Mouse (Mus musculus): ENCODE results near the gene Idnk. TPM values are rescaled to one million over a fixed set of nuclear protein-coding genes. Genes with fewer than 3 reads are reported as not detected.

Idnk gene
- polyA plus RNA-seq, 1 experiment: 21.2 TPM

DNA sequence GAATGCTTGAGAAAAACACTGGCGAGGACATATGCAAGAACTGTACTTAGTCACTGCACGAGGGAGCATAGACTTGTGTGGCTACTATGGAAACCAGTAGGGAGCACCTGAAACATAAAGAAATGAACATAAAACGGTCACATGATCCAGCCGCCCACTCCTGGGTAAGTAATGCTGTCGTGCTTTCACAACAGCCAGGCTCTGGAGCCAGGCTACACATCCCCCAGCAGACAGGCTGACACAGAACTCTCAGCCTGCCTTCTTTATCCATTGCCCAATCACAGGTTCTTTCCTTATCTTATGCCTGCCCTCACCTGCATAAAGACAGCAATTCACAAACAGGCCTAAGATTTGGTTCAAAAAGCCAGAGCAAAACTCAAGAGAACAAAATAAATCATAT is 32.0 kb downstream of the Idnk start:
- DNase-seq (ENCODE audit: extremely low spot score in 1 of 2, low spot score in 1 of 2): peak; percentile 49 to 64

DNA sequence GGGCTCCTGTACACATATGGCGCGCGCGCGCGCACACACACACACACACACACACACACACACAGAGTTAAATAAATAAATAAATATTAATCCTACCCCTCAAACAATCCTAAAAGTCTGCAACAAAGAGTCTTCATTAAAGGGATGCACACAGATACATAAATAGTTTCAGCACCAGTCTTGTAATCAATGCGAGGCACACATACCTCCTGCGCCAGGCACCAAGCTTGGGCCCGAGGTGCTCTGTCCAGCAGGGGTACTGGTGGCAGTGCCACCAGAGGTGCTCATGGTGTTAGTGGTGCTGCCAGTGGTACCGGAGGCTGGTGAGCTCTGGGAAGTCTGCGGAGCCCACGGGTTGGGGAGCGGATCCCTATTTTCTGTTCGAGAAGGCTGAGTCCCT is 34.1 kb downstream of the Idnk start:
- no peak for DNase-seq (ENCODE audit: extremely low spot score in 1 of 2, low spot score in 1 of 2)

- DNase-seq (ENCODE audit: extremely low spot score in 1 of 2, low spot score in 1 of 2): peak; percentile 14 to 35
These were observed 34.7 kb downstream of the Idnk start for GRCm38 (mm10) chr13:58192146-58192545.

DNA sequence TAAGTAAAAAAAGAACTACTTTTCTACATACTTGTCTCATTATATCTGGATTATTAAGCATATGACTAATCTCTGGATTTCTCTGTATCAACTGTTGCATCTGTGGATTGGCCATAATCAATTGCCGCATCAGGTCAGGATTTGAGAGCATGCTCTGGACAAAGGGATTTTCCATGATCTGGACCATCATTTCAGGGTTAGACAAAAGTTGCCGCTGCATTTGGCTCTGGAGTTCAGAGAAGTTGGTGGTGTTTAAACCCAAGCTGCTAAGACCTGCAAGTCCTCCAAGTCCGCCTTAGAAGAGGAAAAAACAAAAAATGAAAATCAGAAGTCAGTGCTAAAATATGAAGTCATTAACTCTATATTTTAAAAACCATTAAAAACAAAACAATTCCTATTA is 35.8 kb downstream of the Idnk start:
- DNase-seq (ENCODE audit: extremely low spot score in 1 of 2, low spot score in 1 of 2): no peak

- DNase-seq (ENCODE audit: extremely low spot score in 1 of 2, low spot score in 1 of 2): no peak
These were observed 37.5 kb downstream of the Idnk start for GRCm38 (mm10) chr13:58194908-58195307.

DNA sequence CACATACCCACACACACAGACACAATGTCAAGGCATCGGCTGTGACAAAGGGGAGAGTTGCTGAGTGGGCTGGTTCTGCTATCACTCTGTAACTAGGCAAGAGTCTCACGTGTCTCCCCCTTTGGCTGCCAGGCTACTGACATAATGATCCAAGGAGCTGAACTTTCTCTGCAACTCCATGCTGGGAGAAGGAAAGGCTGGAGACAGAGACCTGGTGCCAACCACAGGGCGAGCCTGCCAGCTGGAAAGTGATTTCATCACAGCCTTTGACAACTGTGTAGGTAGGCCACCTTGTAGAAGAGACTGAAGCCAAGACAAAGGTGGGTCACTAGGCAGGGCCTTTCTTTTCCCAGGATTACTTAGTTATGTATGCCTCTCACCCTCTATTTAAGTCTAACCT is 39.8 kb downstream of the Idnk start:
- no peak for DNase-seq (ENCODE audit: extremely low spot score in 1 of 2, low spot score in 1 of 2)

GRCm38 (mm10) chr13:58197981-58198640 is 40.7 kb downstream of the Idnk start:
- DNase-seq (ENCODE audit: extremely low spot score in 1 of 2, low spot score in 1 of 2): no peak

GRCm38 (mm10) chr13:58201343-58201742 is 43.9 kb downstream of the Idnk start:
- no peak for DNase-seq (ENCODE audit: extremely low spot score in 1 of 2, low spot score in 1 of 2)

- no peak for DNase-seq (ENCODE audit: extremely low spot score in 1 of 2, low spot score in 1 of 2)
These were observed 44.5 kb downstream of the Idnk start for GRCm38 (mm10) chr13:58201908-58202307.

DNA sequence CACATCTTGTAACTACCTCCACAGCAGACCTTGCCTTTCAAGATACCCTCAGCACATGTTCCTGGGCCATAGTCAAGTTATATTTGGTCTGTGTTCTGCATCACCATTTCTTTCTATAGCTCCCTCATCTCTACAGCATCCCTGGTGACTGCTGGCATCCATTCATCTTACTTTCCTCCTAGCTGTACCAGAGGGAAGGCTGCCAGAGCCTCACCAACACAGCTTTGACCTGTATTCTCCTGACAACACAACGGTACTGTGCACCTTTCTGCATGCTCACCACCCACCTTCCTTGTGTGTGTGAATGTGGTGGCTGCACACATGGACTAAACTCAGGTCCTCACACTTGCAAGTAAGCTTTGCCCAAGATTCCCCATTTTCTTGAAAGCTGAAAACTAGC is 45.5 kb downstream of the Idnk start:
- DNase-seq (ENCODE audit: extremely low spot score in 1 of 2, low spot score in 1 of 2): peak in 1 of 2 experiments; percentile 56

DNA sequence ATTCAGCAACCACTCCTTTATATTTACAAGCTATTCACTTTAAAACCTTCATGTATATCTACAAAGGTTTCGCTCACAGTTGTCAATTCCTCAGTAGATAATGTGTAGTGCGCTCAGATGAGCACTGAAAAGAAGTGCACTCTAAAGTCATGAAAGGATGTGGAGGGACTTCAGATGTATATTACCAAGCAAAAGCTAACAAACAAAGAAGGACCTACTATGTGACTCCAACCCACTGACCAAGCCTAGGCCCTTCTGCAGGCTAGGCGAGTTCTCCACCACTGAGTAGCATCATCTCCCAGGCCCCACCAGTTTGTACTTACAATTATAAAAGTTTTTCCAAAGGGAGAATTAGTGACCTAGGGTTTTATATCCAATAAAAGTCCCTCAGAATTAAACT is 46.8 kb downstream of the Idnk start:
- no peak for DNase-seq (ENCODE audit: extremely low spot score in 1 of 2, low spot score in 1 of 2)

DNA sequence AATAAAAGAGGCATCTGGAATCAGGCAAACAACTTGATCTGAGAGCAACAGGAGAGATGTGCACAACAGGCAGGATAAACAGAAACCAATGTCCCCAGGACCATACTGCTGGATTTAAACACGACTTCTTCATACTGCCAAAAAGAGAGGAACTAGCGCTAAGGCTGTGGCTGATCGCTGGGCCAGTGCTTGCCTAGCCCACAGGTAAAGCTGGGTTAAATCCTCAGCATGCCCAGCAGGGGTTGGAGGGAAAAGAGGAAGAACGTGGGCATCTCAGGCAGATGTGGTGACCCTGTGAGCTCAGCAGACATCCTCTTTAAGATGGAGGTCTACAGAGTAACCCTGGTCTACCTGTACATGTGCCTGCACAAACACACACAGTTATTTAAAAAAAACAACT is 47.5 kb downstream of the Idnk start:
- DNase-seq (ENCODE audit: extremely low spot score in 1 of 2, low spot score in 1 of 2): no peak

DNA sequence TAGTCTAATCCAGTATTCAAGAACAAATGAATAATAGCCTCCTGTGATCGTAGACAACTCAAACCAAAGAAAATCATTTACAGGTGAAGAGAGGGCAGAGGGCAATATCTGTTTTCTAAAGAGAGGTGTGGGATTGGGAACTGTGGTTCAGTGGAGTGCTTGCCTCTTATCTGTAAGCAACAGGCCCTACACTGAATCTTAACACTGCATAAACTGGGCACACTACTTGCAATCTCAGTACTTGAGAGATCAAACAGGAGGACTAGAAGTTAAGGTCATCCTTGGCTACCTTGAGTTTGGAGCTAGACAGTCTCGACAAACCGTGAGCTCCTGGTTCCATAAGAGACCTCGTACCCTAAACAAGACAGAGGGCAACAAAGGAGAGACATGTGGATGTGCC is 48.6 kb downstream of the Idnk start:
- no peak for DNase-seq (ENCODE audit: extremely low spot score in 1 of 2, low spot score in 1 of 2)

- DNase-seq (ENCODE audit: extremely low spot score in 1 of 2, low spot score in 1 of 2): no peak
These were observed 53.0 kb downstream of the Idnk start for GRCm38 (mm10) chr13:58210441-58210840.

- no peak for DNase-seq (ENCODE audit: extremely low spot score in 1 of 2, low spot score in 1 of 2)
These were observed 55.1 kb downstream of the Idnk start for GRCm38 (mm10) chr13:58212530-58212929.

DNA sequence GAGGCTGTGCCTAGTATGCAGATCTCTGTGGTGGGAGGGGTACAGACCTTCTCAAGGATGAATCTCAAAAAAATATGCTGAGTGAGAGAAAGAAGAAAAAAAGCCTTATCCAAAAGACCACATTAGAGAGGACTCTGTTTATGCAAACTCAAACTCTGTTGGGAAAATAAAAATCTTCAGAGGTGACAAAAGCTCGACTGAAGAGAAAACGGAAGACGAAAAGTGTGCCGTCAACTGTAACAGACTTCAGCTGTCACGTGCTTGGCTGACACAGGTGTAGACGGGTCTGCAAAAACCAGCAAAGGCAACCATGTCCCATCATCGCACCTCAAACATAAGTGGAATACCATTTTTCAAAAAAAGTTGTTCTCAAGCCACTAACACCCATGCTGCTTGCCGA is 56.4 kb downstream of the Idnk start:
- DNase-seq (ENCODE audit: extremely low spot score in 1 of 2, low spot score in 1 of 2): no peak

Other genes with a start within 250 kb of the Idnk start
- gene Spock1, start 249.3 kb upstream of the Idnk start, polyA plus RNA-seq (2012; rRNA removed): 89.1 and 89.9 TPM in 2 replicates
- 28.9 and 30.1 TPM in 2 replicates for gene Klhl3, start 44.1 kb upstream of the Idnk start, polyA plus RNA-seq (2012; rRNA removed)
- 97.9 and 101 TPM in 2 replicates for gene Hnrnpa0, start 29.1 kb upstream of the Idnk start, polyA plus RNA-seq (2012; rRNA removed)
- 106 and 107 TPM in 2 replicates for gene Ubqln1, start 58.0 kb downstream of the Idnk start, polyA plus RNA-seq (2012; rRNA removed)
- 27.2 and 28.0 TPM in 2 replicates for gene Gkap1, start 118.0 kb downstream of the Idnk start, polyA plus RNA-seq (2012; rRNA removed)
- 1.5 and 1.7 TPM in 2 replicates for gene Kif27, start 201.5 kb downstream of the Idnk start, polyA plus RNA-seq (2012; rRNA removed)
- 8.2 and 8.5 TPM in 2 replicates for gene 2210016F16Rik, start 227.6 kb downstream of the Idnk start, polyA plus RNA-seq (2012; rRNA removed)
- 12.8 and 13.0 TPM in 2 replicates for gene Rmi1, start 244.6 kb downstream of the Idnk start, polyA plus RNA-seq (2012; rRNA removed)
- 394 and 489 TPM in 2 replicates for gene Hnrnpk, start 245.7 kb downstream of the Idnk start, polyA plus RNA-seq (2012; rRNA removed)